Mouse (Mus musculus) neural tube, embryonic 13.5 days (tissue): ENCODE measurements at regions not wholly inside any gene's neighbourhood (a gene's known extent, or its start where the extent isn't known, plus 50 kb on each side); places are given as distances from the start of the nearest gene placed in this dataset.

ENCODE experiments used
- ATAC-seq: fragments of 200-750 bp; cut with Nextera tagmentation; 2 replicates; pipeline ENCODE4 v1.8.0; 2017; ENCODE audit warnings: low read depth, mild to moderate bottlenecking, moderate TSS enrichment, moderate library complexity
- H3K27ac ChIP-seq: fragments of 300-500 bp; sonication (generic); replicated peaks from 2 replicates; pipeline ENCODE4 v1.5.1; 2015; ENCODE audit warnings: moderate library complexity, mild to moderate bottlenecking, inconsistent platforms
- H3K27me3 ChIP-seq: fragments of 300-500 bp; sonication (generic); 2 replicates; pipeline ENCODE4 v1.6.1; 2015; ENCODE audit warnings: mild to moderate bottlenecking, inconsistent platforms
- H3K36me3 ChIP-seq: fragments of 300-500 bp; sonication (generic); 2 replicates; pipeline ENCODE4 v1.6.1; 2015; ENCODE audit warnings: mild to moderate bottlenecking, inconsistent platforms
- H3K4me1 ChIP-seq: fragments of 300-500 bp; sonication (generic); replicated peaks from 2 replicates; pipeline ENCODE4 v1.6.1; 2015; ENCODE audit warnings: inconsistent platforms
- H3K4me2 ChIP-seq: fragments of 300-500 bp; sonication (generic); 2 replicates; pipeline ENCODE4 v1.6.1; 2015; ENCODE audit warnings: inconsistent platforms, mild to moderate bottlenecking, moderate library complexity
- H3K4me3 ChIP-seq: fragments of 300-500 bp; sonication (generic); 2 replicates; pipeline ENCODE4 v1.5.1; 2015; ENCODE audit warnings: mild to moderate bottlenecking, inconsistent platforms
- H3K9ac ChIP-seq: fragments of 300-500 bp; sonication (generic); 2 replicates; pipeline ENCODE4 v1.6.1; 2015; ENCODE audit warnings: moderate library complexity, mild to moderate bottlenecking, inconsistent platforms
- H3K9me3 ChIP-seq: fragments of 300-500 bp; sonication (generic); 2 replicates; pipeline ENCODE4 v1.6.1; 2016; ENCODE audit warnings: inconsistent platforms
- WGBS: fragments of 180-500 bp; shearing (Covaris S2); methylation state at CpG from one replicate; pipeline ENCODE4 v1.1.7; 2015; 5-methylcytosine and 5-hydroxymethylcytosine counted together

DNA sequence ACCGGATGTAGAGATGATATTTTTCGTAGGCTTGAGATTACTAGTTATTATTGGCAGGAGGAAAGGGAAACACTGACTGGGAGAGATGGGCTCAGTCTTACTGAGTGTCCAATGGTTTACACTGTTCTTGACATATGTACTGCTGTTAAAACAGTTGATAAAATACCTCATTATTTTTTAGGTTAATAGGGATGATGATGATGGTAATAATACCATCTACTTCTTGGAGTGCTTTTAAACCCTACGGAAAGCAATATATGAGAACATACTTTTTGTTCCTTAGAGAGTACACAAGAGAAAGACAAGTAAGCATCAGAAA, 216.6 kb upstream of the Tacr3 start:
- H3K4me3 ChIP-seq = no peak overlapping the region
- H3K27ac ChIP-seq = no peak overlapping the region
- WGBS = 88% methylated on average over 3 of the region's 3 CpGs
- H3K9me3 ChIP-seq = no peaks in the 10 kb centered on the region
- no peaks in the 10 kb centered on the region for H3K36me3 ChIP-seq
- no peak overlapping the region for H3K9ac ChIP-seq
- no peaks in the 10 kb centered on the region for H3K27me3 ChIP-seq
- 0 out of 2 replicates have a peak, but pooled peaks cover 6% of the 10 kb centered on the region for H3K4me1 ChIP-seq
- no peak overlapping the region for H3K4me2 ChIP-seq
- ATAC-seq = no peak

DNA sequence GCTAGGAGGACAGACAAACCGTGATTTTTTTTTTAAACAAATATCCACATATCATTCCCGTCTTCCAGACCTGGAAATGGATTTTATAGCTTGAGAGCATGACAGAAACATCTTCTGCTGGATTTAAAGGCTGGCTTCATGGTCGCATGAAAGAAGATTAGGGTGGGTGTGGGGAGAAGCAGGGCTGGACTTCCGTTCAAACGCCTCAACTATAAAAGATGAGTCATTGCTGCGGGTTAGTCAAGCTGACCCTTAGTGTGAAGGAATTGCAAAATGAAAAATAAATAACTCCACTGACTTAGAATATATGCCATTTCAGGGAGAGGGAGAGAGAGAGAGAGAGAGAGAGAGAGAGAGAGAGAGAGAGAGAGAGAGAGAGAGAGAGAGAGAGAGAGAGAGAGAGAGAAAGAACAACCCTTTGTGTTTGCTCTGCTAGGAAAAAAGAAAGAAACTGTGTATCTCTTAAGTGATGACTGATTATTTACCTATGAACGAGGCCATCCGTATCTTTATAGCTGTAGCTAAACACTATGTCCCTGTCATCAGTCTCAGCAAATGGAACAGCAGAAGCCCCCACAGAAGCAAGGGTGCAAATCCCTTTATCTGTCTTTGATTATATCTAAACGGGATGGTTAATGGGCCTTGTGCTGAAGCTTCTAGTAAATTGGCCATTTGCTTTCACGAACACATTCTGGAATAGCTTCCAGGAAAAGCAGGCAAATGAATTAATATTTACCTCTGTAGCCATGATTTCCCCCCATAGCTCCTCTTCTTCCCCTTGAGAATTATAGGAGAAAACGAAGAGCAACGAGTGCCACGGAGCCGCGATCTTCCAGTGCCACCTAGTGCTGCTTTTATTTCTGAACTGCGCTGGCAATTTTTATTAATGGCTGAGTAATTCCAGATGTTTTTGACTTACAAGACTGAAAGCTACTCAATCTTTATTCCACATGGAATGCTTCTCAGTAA, 199.4 kb upstream of the Tacr3 start:
- Histone ChIP-seq H3K9me3 (no peaks in the 10 kb centered on the region), H3K27me3 (no peaks in the 10 kb centered on the region), H3K36me3 (no peaks in the 10 kb centered on the region), H3K9ac (peak overlapping the region; percentile 61; the same call in 1 of the 2 replicates), H3K27ac (peak overlapping the region; percentile 87), H3K4me1 (0 out of 2 replicates have a peak, but pooled peaks cover 8% of the 10 kb centered on the region), H3K4me3 (peak overlapping the region; percentile 20), H3K4me2 (peak overlapping the region; percentile 52)
- WGBS = 26% methylated on average over 16 of the region's 16 CpGs
- ATAC-seq = peak; percentile 89

DNA sequence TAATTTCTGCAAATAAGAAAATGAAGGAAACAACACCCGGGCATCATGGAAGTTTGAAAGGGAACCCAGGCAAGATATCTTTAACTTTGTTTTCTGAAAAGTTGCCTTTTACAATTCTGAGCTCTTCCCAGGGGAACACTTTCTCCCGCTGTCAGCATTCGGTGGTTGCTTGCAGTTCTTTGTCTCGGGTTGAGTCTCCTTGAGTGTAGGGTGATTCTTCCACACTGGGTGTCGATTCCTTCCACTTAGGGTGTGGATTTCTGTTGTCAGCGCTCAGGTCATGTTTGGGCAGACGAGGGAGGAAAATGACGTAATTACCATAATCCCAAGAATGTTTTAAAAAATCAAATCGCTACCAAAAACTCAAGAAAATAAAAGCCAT, 198.7 kb upstream of the Tacr3 start:
- H3K4me3 ChIP-seq = peak overlapping the region; percentile 20; the same call in 1 of the 2 replicates
- ATAC-seq = 0 out of 2 replicates have a peak, but pooled peaks have one; percentile 42
- H3K9me3 ChIP-seq = no peaks in the 10 kb centered on the region
- 50% methylated on average over 9 of the region's 9 CpGs for WGBS
- H3K27ac ChIP-seq = no peak overlapping the region
- no peak overlapping the region for H3K9ac ChIP-seq
- 0 out of 2 replicates have a peak, but pooled peaks cover 8% of the 10 kb centered on the region for H3K4me1 ChIP-seq
- no peaks in the 10 kb centered on the region for H3K36me3 ChIP-seq
- H3K4me2 ChIP-seq = peak overlapping the region; percentile 52
- H3K27me3 ChIP-seq = no peaks in the 10 kb centered on the region

- Histone ChIP-seq H3K4me1 (no peaks in the 10 kb centered on the region), H3K9me3 (no peaks in the 10 kb centered on the region), H3K9ac (no peak overlapping the region), H3K27ac (no peak overlapping the region), H3K4me2 (no peak overlapping the region), H3K4me3 (no peak overlapping the region), H3K27me3 (no peaks in the 10 kb centered on the region), H3K36me3 (no peaks in the 10 kb centered on the region)
- ATAC-seq = peak; percentile 27
- WGBS = 49% methylated on average over 3 of the region's 3 CpGs
Observed at GRCm38 (mm10) chr3:134648727-134649445, 179.9 kb upstream of the Tacr3 start.

DNA sequence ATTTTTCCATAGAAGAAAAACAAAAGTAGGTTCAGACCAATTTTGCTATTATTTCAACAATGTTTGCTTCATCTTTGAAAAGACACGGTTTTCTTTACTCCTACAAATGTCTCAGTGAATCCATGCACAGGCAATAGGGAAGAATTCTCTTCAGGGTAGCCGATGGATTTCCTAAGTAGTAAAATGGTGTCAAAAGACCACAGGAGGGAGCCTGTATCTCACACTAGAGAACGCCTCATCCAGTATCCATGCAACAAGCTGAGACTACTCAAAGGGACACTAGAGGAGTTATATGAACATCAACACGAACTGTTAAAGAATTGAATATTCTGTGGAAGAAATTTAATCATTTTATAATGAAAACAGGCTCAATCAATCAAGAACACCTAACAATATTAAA, 174.8 kb upstream of the Tacr3 start:
- H3K36me3 ChIP-seq = no peaks in the 10 kb centered on the region
- 36% methylated on average over 4 of the region's 4 CpGs for WGBS
- no peak overlapping the region for H3K4me3 ChIP-seq
- no peaks in the 10 kb centered on the region for H3K4me1 ChIP-seq
- H3K9ac ChIP-seq = no peak overlapping the region
- no peak overlapping the region for H3K4me2 ChIP-seq
- H3K27ac ChIP-seq = no peak overlapping the region
- no peaks in the 10 kb centered on the region for H3K9me3 ChIP-seq
- H3K27me3 ChIP-seq = no peaks in the 10 kb centered on the region
- peak; percentile 76; the same call in 1 of the 2 replicates for ATAC-seq

- 53% methylated on average over 2 of the region's 2 CpGs for WGBS
- Histone ChIP-seq H3K4me1 (no peaks in the 10 kb centered on the region), H3K4me2 (no peak overlapping the region), H3K27me3 (no peaks in the 10 kb centered on the region), H3K9ac (no peak overlapping the region), H3K9me3 (no peaks in the 10 kb centered on the region), H3K36me3 (no peaks in the 10 kb centered on the region), H3K4me3 (no peak overlapping the region), H3K27ac (no peak overlapping the region)
- peak; percentile 84 for ATAC-seq
Observed at GRCm38 (mm10) chr3:134694893-134695292, 133.9 kb upstream of the Tacr3 start.

DNA sequence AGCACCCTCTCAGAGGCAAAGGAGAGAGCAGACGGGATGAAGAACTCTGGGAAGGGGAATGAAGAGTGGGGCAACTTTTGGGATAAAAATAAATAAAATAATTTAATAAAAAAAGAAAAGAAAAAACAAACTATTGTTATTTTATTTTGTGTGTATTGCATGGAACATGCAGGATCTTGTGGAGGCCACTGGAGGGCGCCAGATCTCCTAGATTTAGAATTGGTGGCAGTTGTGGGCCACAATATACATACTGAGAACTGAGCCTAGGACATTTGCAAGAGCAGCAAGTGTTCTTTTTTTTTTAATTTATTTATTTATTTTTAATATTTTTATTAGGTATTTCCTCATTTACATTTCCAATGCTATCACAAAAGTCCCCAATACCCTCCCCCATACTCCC, 110.2 kb upstream of the Tacr3 start:
- no peak for ATAC-seq
- no peaks in the 10 kb centered on the region for H3K4me1 ChIP-seq
- no peaks in the 10 kb centered on the region for H3K36me3 ChIP-seq
- H3K9ac ChIP-seq = no peak overlapping the region
- H3K27me3 ChIP-seq = no peaks in the 10 kb centered on the region
- H3K4me2 ChIP-seq = no peak overlapping the region
- no peak overlapping the region for H3K4me3 ChIP-seq
- WGBS = 33% methylated on average over 2 of the region's 2 CpGs
- no peaks in the 10 kb centered on the region for H3K9me3 ChIP-seq
- no peak overlapping the region for H3K27ac ChIP-seq

DNA sequence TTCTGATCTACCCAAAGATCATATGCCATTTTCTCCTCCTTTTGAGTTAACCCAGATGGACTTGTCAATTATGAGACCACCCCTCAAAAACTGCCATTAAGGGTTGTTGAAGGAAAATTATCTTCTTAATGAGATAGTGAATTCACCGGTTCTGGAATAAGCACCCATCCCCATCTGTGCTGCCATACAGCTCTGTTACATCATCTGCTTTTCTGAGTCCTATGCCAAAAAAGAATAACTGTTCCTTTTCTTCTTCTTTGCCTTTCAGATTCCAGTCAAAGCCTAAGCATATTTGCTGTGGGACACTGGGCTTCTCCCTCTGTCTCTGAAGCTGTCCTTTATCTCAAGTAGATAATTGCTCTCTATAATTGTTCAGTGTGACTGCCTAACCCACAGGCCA, 93.1 kb upstream of the Tacr3 start:
- H3K4me1 ChIP-seq = no peaks in the 10 kb centered on the region
- no peaks in the 10 kb centered on the region for H3K27me3 ChIP-seq
- H3K27ac ChIP-seq = no peak overlapping the region
- WGBS = 70% methylated on average over 1 of the region's 1 CpGs
- no peaks in the 10 kb centered on the region for H3K9me3 ChIP-seq
- no peak for ATAC-seq
- no peaks in the 10 kb centered on the region for H3K36me3 ChIP-seq
- H3K4me2 ChIP-seq = no peak overlapping the region
- H3K9ac ChIP-seq = no peak overlapping the region
- H3K4me3 ChIP-seq = no peak overlapping the region

DNA sequence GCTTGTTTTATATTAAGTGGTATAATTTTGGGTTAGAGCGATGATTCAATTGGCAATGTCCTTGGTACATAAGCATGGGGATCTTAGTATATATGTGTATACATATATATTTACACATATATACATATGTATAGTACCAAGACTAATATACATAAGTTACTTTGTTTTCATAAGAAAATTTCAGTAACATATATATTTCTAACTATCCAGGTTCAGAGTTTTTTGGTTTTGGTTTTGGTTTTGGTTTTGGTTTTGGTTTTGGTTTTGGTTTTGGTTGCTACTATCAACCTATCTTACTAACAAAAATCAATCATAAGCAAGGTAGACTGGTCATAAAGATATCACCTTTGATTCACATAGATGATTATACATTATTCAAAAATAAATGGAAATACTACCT, 67.7 kb upstream of the Tacr3 start:
- no peak overlapping the region for H3K27ac ChIP-seq
- H3K4me3 ChIP-seq = no peak overlapping the region
- H3K27me3 ChIP-seq = no peaks in the 10 kb centered on the region
- H3K36me3 ChIP-seq = no peaks in the 10 kb centered on the region
- H3K4me1 ChIP-seq = no peaks in the 10 kb centered on the region
- WGBS = 100% methylated on average over 1 of the region's 1 CpGs
- no peak overlapping the region for H3K4me2 ChIP-seq
- no peaks in the 10 kb centered on the region for H3K9me3 ChIP-seq
- no peak overlapping the region for H3K9ac ChIP-seq
- ATAC-seq = no peak

GRCm38 (mm10) chr3:134763264-134763936, 65.4 kb upstream of the Tacr3 start:
- H3K9ac ChIP-seq = no peak overlapping the region
- H3K27ac ChIP-seq = no peak overlapping the region
- H3K36me3 ChIP-seq = no peaks in the 10 kb centered on the region
- no peaks in the 10 kb centered on the region for H3K9me3 ChIP-seq
- no peaks in the 10 kb centered on the region for H3K4me1 ChIP-seq
- ATAC-seq = no peak
- 85% methylated on average over 4 of the region's 4 CpGs for WGBS
- no peak overlapping the region for H3K4me2 ChIP-seq
- no peaks in the 10 kb centered on the region for H3K27me3 ChIP-seq
- no peak overlapping the region for H3K4me3 ChIP-seq
